10 mouse cellular contexts compared by ENCODE assay signal in genomic region chr16:96671603-96672374, GRCm38 (mm10).
A peak's percentile ranks its signal among the peaks of the same experiment; 100 is the strongest.
DNase-seq lines count a peak whose midpoint lies in the region; ATAC-seq and TF ChIP-seq lines count a peak whose summit lies in the region.
"Had no signal": no experiment of that assay in that cellular context is flagged by ENCODE, and none has a peak within 500 bp of the region (broad histone marks: within the 10 kb centered on the region; RNA-seq: fewer than 3 reads in every experiment).

No protein-coding gene starts in this region.

- no peak overlapping the region for H3K4me3 ChIP-seq in lung, postnatal 0 days (ENCODE audit: low read depth, low read length)
- H3K4me3 ChIP-seq: hindbrain, embryonic 15.5 days; neural tube, embryonic 13.5 days had no signal

- peak; percentile 83 for DNase-seq in heart, adult 11 months
- no peak for DNase-seq in heart, postnatal 25 days (ENCODE audit: low spot score)
- DNase-seq in lung, postnatal 0 days (ENCODE audit: low spot score): peak; percentile 37
- DNase-seq in lung, postnatal 4 days: no peak
- peak; percentile 65 to 75 for DNase-seq in cerebellum, postnatal 10 days
- peak; percentile 27 for DNase-seq in layer of hippocampus, adult 9-11 months
- DNase-seq in thymus, adult 18-20 months: no peak

- no peak for TF ChIP-seq EP300 in lung, postnatal 0 days (IDR thresholded peaks at IDR 0.05)

- WGBS in lung, postnatal 0 days: 58% methylated on average over 11 of the region's 11 CpGs

- peak; percentile 70 for TF ChIP-seq CTCF in lung, postnatal 0 days (IDR thresholded peaks at IDR 0.05)

- H3K9ac ChIP-seq in lung, postnatal 0 days (replicated peaks; ENCODE audit: low read depth): no peak overlapping the region
- H3K9ac ChIP-seq: hindbrain, embryonic 15.5 days; neural tube, embryonic 13.5 days had no signal

- H3K9me3 ChIP-seq in lung, postnatal 0 days (ENCODE audit: low read length): no peaks in the 10 kb centered on the region
- H3K9me3 ChIP-seq: hindbrain, embryonic 15.5 days; neural tube, embryonic 13.5 days had no signal

- H3K27ac ChIP-seq in lung, postnatal 0 days (ENCODE audit: low read length): no peak overlapping the region
- H3K27ac ChIP-seq: hindbrain, embryonic 15.5 days; neural tube, embryonic 13.5 days had no signal

- ATAC-seq in lung, postnatal 0 days: no peak
- no peak for ATAC-seq in erythroblast, adult 5-6 weeks (replicated peaks; ENCODE audit: low FRiP score, poor library complexity, severe bottlenecking)

- H3K4me2 ChIP-seq in lung, postnatal 0 days (replicated peaks; ENCODE audit: low read depth, low read length): no peak overlapping the region
- H3K4me2 ChIP-seq: hindbrain, embryonic 15.5 days; neural tube, embryonic 13.5 days had no signal

- no peaks in the 10 kb centered on the region for H3K27me3 ChIP-seq in lung, postnatal 0 days (replicated peaks; ENCODE audit: insufficient read depth, low read length)
- H3K27me3 ChIP-seq: hindbrain, embryonic 15.5 days had no signal

- H3K4me1 ChIP-seq in lung, postnatal 0 days (ENCODE audit: insufficient read depth, low read depth, low read length): no peaks in the 10 kb centered on the region

- no peaks in the 10 kb centered on the region for H3K36me3 ChIP-seq in lung, postnatal 0 days (ENCODE audit: insufficient read depth, low read length)
- H3K36me3 ChIP-seq: neural tube, embryonic 13.5 days had no signal

- intact Hi-C loops in heart, postnatal 25 days (cut with DNase I): loop anchor here (1.0 to 10.0 kb wide), 4 partner anchors 59 to 313 kb away; partner anchors contain the start of gene Pcp4

Comparison
In these comparisons a context has a peak if more than half of its experiments do, and no peak if none do; other contexts are left out.
1. DNase-seq: peak in heart, adult 11 months (single experiment), lung, postnatal 0 days (single experiment), cerebellum, postnatal 10 days (2 of 2) and layer of hippocampus, adult 9-11 months (single experiment); none in heart, postnatal 25 days (single experiment), lung, postnatal 4 days (0 of 2) and thymus, adult 18-20 months (0 of 2).